Mouse (Mus musculus): ENCODE results near the gene Vps13d. TPM values are rescaled to one million over a fixed set of nuclear protein-coding genes. Genes with fewer than 3 reads are reported as not detected.

Vps13d gene
- polyA plus RNA-seq, 1 experiment from 2014 or later, result 12.6 TPM

GRCm38 (mm10) chr4:144996996-144997820, 197.6 kb downstream of the Vps13d start:
- H3K27me3 ChIP-seq (ENCODE audit: control insufficient read depth, insufficient read depth, low read length), result no peaks in the 10 kb centered on the region
- H3K4me3 ChIP-seq (ENCODE audit: low read length), result no peak overlapping the region
- peak overlapping the region; percentile 94 for H3K27ac ChIP-seq (ENCODE audit: low read depth, low read length)
- H3K9ac ChIP-seq (ENCODE audit: low read depth, low read length), result no peak overlapping the region; the same call in 1 of the 2 replicates
- 73% methylated on average over 6 of the region's 6 CpGs for WGBS
- H3K9me3 ChIP-seq (ENCODE audit: control insufficient read depth, low read length), result no peaks in the 10 kb centered on the region
- peaks cover 65% of the 10 kb centered on the region for H3K4me1 ChIP-seq (ENCODE audit: control insufficient read depth, insufficient read depth, low read length)
- H3K36me3 ChIP-seq (ENCODE audit: control insufficient read depth, insufficient read depth, low read length), result no peaks in the 10 kb centered on the region
- no peak for ATAC-seq (ENCODE audit: low FRiP score, low TSS enrichment)
- H3K4me2 ChIP-seq (replicated peaks; ENCODE audit: low read depth, low read length), result no peak overlapping the region

- ATAC-seq (ENCODE audit: low FRiP score, low TSS enrichment), result no peak
- no peak overlapping the region for H3K4me3 ChIP-seq (ENCODE audit: low read length)
- H3K9me3 ChIP-seq (ENCODE audit: control insufficient read depth, low read length), result no peaks in the 10 kb centered on the region
- no peaks in the 10 kb centered on the region for H3K36me3 ChIP-seq (ENCODE audit: control insufficient read depth, insufficient read depth, low read length)
- H3K27ac ChIP-seq (ENCODE audit: low read depth, low read length), result peak overlapping the region; percentile 44; the same call in 1 of the 2 replicates
- H3K9ac ChIP-seq (ENCODE audit: low read depth, low read length), result no peak overlapping the region
- H3K4me2 ChIP-seq (replicated peaks; ENCODE audit: low read depth, low read length), result no peak overlapping the region
- H3K4me1 ChIP-seq (ENCODE audit: control insufficient read depth, insufficient read depth, low read length), result peaks cover 66% of the 10 kb centered on the region
- WGBS, result 9% methylated on average over 1 of the region's 1 CpGs
- H3K27me3 ChIP-seq (ENCODE audit: control insufficient read depth, insufficient read depth, low read length), result no peaks in the 10 kb centered on the region
These were observed 199.0 kb downstream of the Vps13d start for GRCm38 (mm10) chr4:144995826-144996225.

- Histone ChIP-seq H3K36me3 (ENCODE audit: control insufficient read depth, insufficient read depth, low read length) (no peaks in the 10 kb centered on the region), H3K27ac (ENCODE audit: low read depth, low read length) (peak overlapping the region; percentile 47), H3K9me3 (ENCODE audit: control insufficient read depth, low read length) (no peaks in the 10 kb centered on the region), H3K4me1 (ENCODE audit: control insufficient read depth, insufficient read depth, low read length) (peaks cover 65% of the 10 kb centered on the region), H3K4me2 (replicated peaks; ENCODE audit: low read depth, low read length) (no peak overlapping the region), H3K9ac (ENCODE audit: low read depth, low read length) (no peak overlapping the region), H3K4me3 (ENCODE audit: low read length) (no peak overlapping the region), H3K27me3 (ENCODE audit: control insufficient read depth, insufficient read depth, low read length) (no peaks in the 10 kb centered on the region)
- 43% methylated on average over 9 of the region's 9 CpGs for WGBS
- ATAC-seq (ENCODE audit: low FRiP score, low TSS enrichment), result no peak
These were observed 201.5 kb downstream of the Vps13d start for GRCm38 (mm10) chr4:144993047-144993917.

DNA sequence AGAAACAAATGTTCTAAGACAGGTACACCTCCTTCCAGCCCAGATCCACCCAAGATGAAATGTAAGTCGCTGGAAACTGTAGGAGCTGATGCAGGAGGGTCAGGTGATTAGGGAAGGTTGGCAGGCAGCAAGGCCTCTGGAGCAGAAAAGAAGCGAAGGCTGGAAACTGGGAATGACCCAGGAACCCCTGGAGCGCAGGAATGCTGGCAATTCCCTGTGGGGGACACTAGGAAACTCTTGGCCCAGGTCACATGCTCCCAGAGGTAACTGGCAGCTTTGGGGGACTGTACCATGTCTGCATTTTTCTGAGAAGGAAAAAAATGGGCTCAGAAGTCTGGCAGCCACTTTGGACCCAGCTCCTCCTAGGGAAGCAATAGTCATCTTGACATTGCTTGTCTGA, 202.4 kb downstream of the Vps13d start:
- Histone ChIP-seq H3K4me3 (ENCODE audit: low read length) (no peak overlapping the region), H3K36me3 (ENCODE audit: control insufficient read depth, insufficient read depth, low read length) (no peaks in the 10 kb centered on the region), H3K4me2 (replicated peaks; ENCODE audit: low read depth, low read length) (no peak overlapping the region), H3K9me3 (ENCODE audit: control insufficient read depth, low read length) (no peaks in the 10 kb centered on the region), H3K4me1 (ENCODE audit: control insufficient read depth, insufficient read depth, low read length) (peaks cover 60% of the 10 kb centered on the region), H3K9ac (ENCODE audit: low read depth, low read length) (no peak overlapping the region), H3K27me3 (ENCODE audit: control insufficient read depth, insufficient read depth, low read length) (no peaks in the 10 kb centered on the region), H3K27ac (ENCODE audit: low read depth, low read length) (peak overlapping the region; percentile 47)
- 48% methylated on average over 3 of the region's 3 CpGs for WGBS
- ATAC-seq (ENCODE audit: low FRiP score, low TSS enrichment), result no peak

DNA sequence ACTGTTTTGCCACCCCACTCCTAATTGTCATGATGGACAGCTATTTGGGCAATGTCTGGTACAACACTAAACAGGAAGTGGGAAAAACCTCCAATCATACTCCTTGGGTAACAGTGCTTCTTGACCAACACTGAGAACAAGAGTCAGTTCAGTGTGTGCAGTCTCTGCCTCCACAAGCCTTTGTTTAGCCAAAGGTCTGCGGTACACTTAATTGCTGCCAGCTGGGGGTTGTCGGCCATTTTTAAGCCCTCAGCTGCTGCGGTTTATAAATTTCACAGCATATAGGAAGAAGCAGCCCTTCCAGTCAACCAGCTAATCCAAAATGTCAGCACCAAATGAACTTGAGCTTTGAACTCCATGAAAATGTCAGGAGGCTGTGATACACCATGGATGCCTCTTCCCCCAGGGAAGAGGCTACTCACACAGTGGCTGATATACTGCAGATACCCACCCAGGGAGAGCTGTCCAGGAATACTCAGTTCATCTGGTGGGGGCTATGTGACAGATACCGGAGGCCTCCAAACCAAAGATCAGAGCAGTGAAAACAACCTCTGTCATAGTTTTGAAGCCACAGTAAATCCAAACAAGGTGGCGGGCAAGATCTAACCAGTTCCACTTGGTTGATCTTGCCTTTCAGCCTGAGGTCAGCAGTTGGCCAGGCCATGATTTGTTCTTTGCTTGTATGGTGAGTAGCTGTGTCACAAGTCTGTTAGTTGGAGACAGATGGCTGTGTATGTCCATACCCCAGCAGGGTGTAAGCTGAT, 206.2 kb downstream of the Vps13d start:
- H3K27ac ChIP-seq (ENCODE audit: low read depth, low read length), result peak overlapping the region; percentile 78
- ATAC-seq (ENCODE audit: low FRiP score, low TSS enrichment), result peak; percentile 76
- no peaks in the 10 kb centered on the region for H3K36me3 ChIP-seq (ENCODE audit: control insufficient read depth, insufficient read depth, low read length)
- peaks cover 55% of the 10 kb centered on the region for H3K4me1 ChIP-seq (ENCODE audit: control insufficient read depth, insufficient read depth, low read length)
- H3K27me3 ChIP-seq (ENCODE audit: control insufficient read depth, insufficient read depth, low read length), result no peaks in the 10 kb centered on the region
- H3K4me3 ChIP-seq (ENCODE audit: low read length), result no peak overlapping the region
- H3K9ac ChIP-seq (ENCODE audit: low read depth, low read length), result no peak overlapping the region
- H3K4me2 ChIP-seq (replicated peaks; ENCODE audit: low read depth, low read length), result no peak overlapping the region
- H3K9me3 ChIP-seq (ENCODE audit: control insufficient read depth, low read length), result no peaks in the 10 kb centered on the region
- WGBS, result 21% methylated on average over 5 of the region's 5 CpGs

GRCm38 (mm10) chr4:144986016-144986805, 208.6 kb downstream of the Vps13d start:
- Histone ChIP-seq H3K9ac (ENCODE audit: low read depth, low read length) (no peak overlapping the region), H3K9me3 (ENCODE audit: control insufficient read depth, low read length) (no peaks in the 10 kb centered on the region), H3K4me2 (replicated peaks; ENCODE audit: low read depth, low read length) (no peak overlapping the region), H3K27me3 (ENCODE audit: control insufficient read depth, insufficient read depth, low read length) (no peaks in the 10 kb centered on the region), H3K4me1 (ENCODE audit: control insufficient read depth, insufficient read depth, low read length) (peaks cover 44% of the 10 kb centered on the region), H3K36me3 (ENCODE audit: control insufficient read depth, insufficient read depth, low read length) (no peaks in the 10 kb centered on the region; the same call in 1 of the 2 replicates), H3K4me3 (ENCODE audit: low read length) (no peak overlapping the region), H3K27ac (ENCODE audit: low read depth, low read length) (no peak overlapping the region)
- 87% methylated on average over 7 of the region's 7 CpGs for WGBS
- ATAC-seq (ENCODE audit: low FRiP score, low TSS enrichment), result no peak

- Histone ChIP-seq H3K9ac (ENCODE audit: low read depth, low read length) (0 out of 2 replicates have a peak overlapping the region, but pooled peaks have one; percentile 31), H3K27me3 (ENCODE audit: control insufficient read depth, insufficient read depth, low read length) (no peaks in the 10 kb centered on the region), H3K4me3 (ENCODE audit: low read length) (no peak overlapping the region), H3K4me2 (replicated peaks; ENCODE audit: low read depth, low read length) (no peak overlapping the region), H3K36me3 (ENCODE audit: control insufficient read depth, insufficient read depth, low read length) (no peaks in the 10 kb centered on the region; the same call in 1 of the 2 replicates), H3K9me3 (ENCODE audit: control insufficient read depth, low read length) (no peaks in the 10 kb centered on the region), H3K4me1 (ENCODE audit: control insufficient read depth, insufficient read depth, low read length) (peaks cover 29% of the 10 kb centered on the region), H3K27ac (ENCODE audit: low read depth, low read length) (peak overlapping the region; percentile 87)
- ATAC-seq (ENCODE audit: low FRiP score, low TSS enrichment), result peak; percentile 77
- WGBS, result 18% methylated on average over 8 of the region's 8 CpGs
These were observed 210.9 kb downstream of the Vps13d start for GRCm38 (mm10) chr4:144983821-144984371.
